In genomic region chrX:106045455-106045854, GRCm38 (mm10) we compare ENCODE assay signal across 12 mouse cellular contexts. TPM values are rescaled to one million over a fixed set of nuclear protein-coding genes. Genes with fewer than 3 reads are reported as not detected.
DNase-seq lines count a peak whose midpoint lies in the region; ATAC-seq and TF ChIP-seq lines count a peak whose summit lies in the region.
"Had no signal": no experiment of that assay in that cellular context is flagged by ENCODE, and none has a peak within 500 bp of the region (broad histone marks: within the 10 kb centered on the region; RNA-seq: fewer than 3 reads in every experiment).

No protein-coding gene starts in this region.

- peak; percentile 70 for ATAC-seq in kidney, embryonic 14.5 days (ENCODE audit: low FRiP score, low TSS enrichment)
- ATAC-seq in midbrain, postnatal 0 days (ENCODE audit: low FRiP score), result no peak
- ATAC-seq: CD4-positive, CD25-positive, alpha-beta regulatory T cell, adult 4 months had no signal

- no peaks in the 10 kb centered on the region for H3K27me3 ChIP-seq in kidney, embryonic 14.5 days (ENCODE audit: control insufficient read depth, insufficient read depth, low read length)
- peaks cover 61% of the 10 kb centered on the region for H3K27me3 ChIP-seq in embryonic facial prominence, embryonic 10.5 days (replicated peaks; ENCODE audit: low read depth, poor library complexity, severe bottlenecking)
- H3K27me3 ChIP-seq in midbrain, postnatal 0 days (ENCODE audit: insufficient read depth, low read length), result no peaks in the 10 kb centered on the region

- no peak for DNase-seq in kidney, adult 8-10 months
- DNase-seq in brain, embryonic 14.5 days (ENCODE audit: low read depth), result peak; percentile 13
- peak; percentile 28 for DNase-seq in embryonic facial prominence, embryonic 10.5 days (ENCODE audit: low spot score)
- peak; percentile 73 for DNase-seq in mesoderm, embryonic 11.5 days (ENCODE audit: low read depth, low spot score)
- DNase-seq in left cerebral cortex, adult 11 months (ENCODE audit: low spot score), result no peak
- no peak for DNase-seq in midbrain, postnatal 0 days (ENCODE audit: low spot score)
- DNase-seq: kidney, postnatal 10 days; thymus, postnatal 25 days had no signal

- TF ChIP-seq CTCF in brain, embryonic 14.5 days (IDR thresholded peaks at IDR 0.05; ENCODE audit: borderline replicate concordance, extremely low read depth, insufficient read depth, insufficient read length), result no peak
- TF ChIP-seq CTCF in midbrain, postnatal 0 days (IDR thresholded peaks at IDR 0.05), result no peak

- no peak overlapping the region for H3K9ac ChIP-seq in kidney, embryonic 14.5 days (ENCODE audit: low read depth, low read length)
- H3K9ac ChIP-seq in midbrain, postnatal 0 days (replicated peaks; ENCODE audit: low read length, poor library complexity, severe bottlenecking), result no peak overlapping the region
- H3K9ac ChIP-seq: limb, embryonic 12.5 days had no signal

- H3K27ac ChIP-seq in kidney, embryonic 14.5 days (ENCODE audit: low read depth, low read length), result no peak overlapping the region
- H3K27ac ChIP-seq in embryonic facial prominence, embryonic 10.5 days (replicated peaks), result no peak overlapping the region
- H3K27ac ChIP-seq in midbrain, postnatal 0 days (ENCODE audit: low read depth, low read length), result no peak overlapping the region
- H3K27ac ChIP-seq: forebrain, embryonic 10.5 days; limb, embryonic 12.5 days had no signal

- TF ChIP-seq POLR2A in brain, embryonic 14.5 days (IDR thresholded peaks at IDR 0.05; ENCODE audit: borderline replicate concordance, extremely low read depth, insufficient read depth, insufficient read length, poor library complexity, severe bottlenecking), result no peak

- no peaks in the 10 kb centered on the region for H3K9me3 ChIP-seq in kidney, embryonic 14.5 days (ENCODE audit: control insufficient read depth, low read length)
- H3K9me3 ChIP-seq in embryonic facial prominence, embryonic 10.5 days, result no peaks in the 10 kb centered on the region
- H3K9me3 ChIP-seq in midbrain, postnatal 0 days (ENCODE audit: low read length), result no peaks in the 10 kb centered on the region
- H3K9me3 ChIP-seq: forebrain, embryonic 10.5 days; limb, embryonic 12.5 days had no signal

- 25% methylated on average over 2 of the region's 2 CpGs for WGBS in kidney, embryonic 14.5 days
- WGBS in embryonic facial prominence, embryonic 10.5 days, result 45% methylated on average over 2 of the region's 2 CpGs
- WGBS in midbrain, postnatal 0 days, result 56% methylated on average over 2 of the region's 2 CpGs

- H3K4me3 ChIP-seq in kidney, embryonic 14.5 days (ENCODE audit: low read length), result no peak overlapping the region
- H3K4me3 ChIP-seq in embryonic facial prominence, embryonic 10.5 days, result no peak overlapping the region
- H3K4me3 ChIP-seq in midbrain, postnatal 0 days (ENCODE audit: low read depth, low read length), result no peak overlapping the region
- H3K4me3 ChIP-seq: forebrain, embryonic 10.5 days; limb, embryonic 12.5 days had no signal

- no peak overlapping the region for H3K4me2 ChIP-seq in kidney, embryonic 14.5 days (replicated peaks; ENCODE audit: low read depth, low read length)
- H3K4me2 ChIP-seq in midbrain, postnatal 0 days (ENCODE audit: low read depth, low read length, poor library complexity, severe bottlenecking), result no peak overlapping the region
- H3K4me2 ChIP-seq: limb, embryonic 12.5 days had no signal

- H3K4me1 ChIP-seq in kidney, embryonic 14.5 days (ENCODE audit: control insufficient read depth, insufficient read depth, low read length), result peaks cover 9% of the 10 kb centered on the region; the same call in 1 of the 2 replicates
- peaks cover 18% of the 10 kb centered on the region for H3K4me1 ChIP-seq in embryonic facial prominence, embryonic 10.5 days
- no peaks in the 10 kb centered on the region for H3K4me1 ChIP-seq in midbrain, postnatal 0 days (ENCODE audit: insufficient read depth, low read length)

- no peaks in the 10 kb centered on the region for H3K36me3 ChIP-seq in kidney, embryonic 14.5 days (ENCODE audit: control insufficient read depth, insufficient read depth, low read length)
- no peaks in the 10 kb centered on the region for H3K36me3 ChIP-seq in embryonic facial prominence, embryonic 10.5 days (replicated peaks)
- H3K36me3 ChIP-seq in midbrain, postnatal 0 days (ENCODE audit: insufficient read depth, low read length), result no peaks in the 10 kb centered on the region
- H3K36me3 ChIP-seq: forebrain, embryonic 10.5 days; limb, embryonic 12.5 days had no signal

RNA-seq across cellular contexts. Expression of gene Atp7a, which starts 18.4 kb away (rescaled TPM):
- polyA plus RNA-seq in kidney, embryonic 14.5 days (2014; fragmentation: Nextera tagmentation; extraction: Ambion mirVana), result 15.8 and 37.8 TPM in 2 replicates
- 6.7 and 9.4 TPM in 2 replicates for polyA plus RNA-seq in brain, embryonic 14.5 days (2012; rRNA removed)
- 24.7 and 25.9 TPM in 2 replicates for polyA plus RNA-seq in embryonic facial prominence, embryonic 10.5 days (2016; fragmentation: Nextera tagmentation; extraction: Ambion mirVana)
- total RNA-seq in midbrain, postnatal 0 days (2014; rRNA removed), result 10.0 and 12.2 TPM in 2 replicates
- 6.8 and 7.0 TPM in 2 replicates for polyA plus RNA-seq in midbrain, postnatal 0 days (2015; fragmentation: Nextera tagmentation; extraction: Ambion mirVana)

RNA-seq across cellular contexts. Expression of gene Cox7b, which starts 30.0 kb away (rescaled TPM):
- 425 and 672 TPM in 2 replicates for polyA plus RNA-seq in kidney, embryonic 14.5 days (2014; fragmentation: Nextera tagmentation; extraction: Ambion mirVana)
- 289 and 395 TPM in 2 replicates for polyA plus RNA-seq in brain, embryonic 14.5 days (2012; rRNA removed)
- 346 and 350 TPM in 2 replicates for polyA plus RNA-seq in embryonic facial prominence, embryonic 10.5 days (2016; fragmentation: Nextera tagmentation; extraction: Ambion mirVana)
- total RNA-seq in midbrain, postnatal 0 days (2014; rRNA removed), result 205 and 219 TPM in 2 replicates
- 481 and 513 TPM in 2 replicates for polyA plus RNA-seq in midbrain, postnatal 0 days (2015; fragmentation: Nextera tagmentation; extraction: Ambion mirVana)

RNA-seq across cellular contexts. Expression of gene Magt1, which starts 33.7 kb away (rescaled TPM):
- 52.9 and 73.0 TPM in 2 replicates for polyA plus RNA-seq in kidney, embryonic 14.5 days (2014; fragmentation: Nextera tagmentation; extraction: Ambion mirVana)
- 8.2 and 11.4 TPM in 2 replicates for polyA plus RNA-seq in brain, embryonic 14.5 days (2012; rRNA removed)
- polyA plus RNA-seq in embryonic facial prominence, embryonic 10.5 days (2016; fragmentation: Nextera tagmentation; extraction: Ambion mirVana), result 47.9 and 49.8 TPM in 2 replicates
- 16.5 and 23.6 TPM in 2 replicates for total RNA-seq in midbrain, postnatal 0 days (2014; rRNA removed)
- 14.5 and 14.8 TPM in 2 replicates for polyA plus RNA-seq in midbrain, postnatal 0 days (2015; fragmentation: Nextera tagmentation; extraction: Ambion mirVana)

Comparison
In these comparisons a context has a peak if more than half of its experiments do, and no peak if none do; other contexts are left out.
1. DNase-seq: peak in brain, embryonic 14.5 days (single experiment), embryonic facial prominence, embryonic 10.5 days (single experiment) and mesoderm, embryonic 11.5 days (single experiment); none in kidney, adult 8-10 months (0 of 2), left cerebral cortex, adult 11 months (single experiment) and midbrain, postnatal 0 days (single experiment).